ENCODE assay signal across 18 mouse cellular contexts in genomic region chr5:75955876-75956275, GRCm38 (mm10). TPM values are rescaled to one million over a fixed set of nuclear protein-coding genes. Genes with fewer than 3 reads are reported as not detected.
"Had no signal": no experiment of that assay in that cellular context is flagged by ENCODE, and none has a peak within 500 bp of the region (broad histone marks: within the 10 kb centered on the region; RNA-seq: fewer than 3 reads in every experiment).

No protein-coding gene starts in this region.

- H3K27ac ChIP-seq: midbrain, embryonic 10.5 days; midbrain, embryonic 12.5 days; neural tube, embryonic 13.5 days; neural tube, embryonic 15.5 days had no signal

- H3K36me3 ChIP-seq: midbrain, embryonic 12.5 days; neural tube, embryonic 13.5 days; neural tube, embryonic 15.5 days had no signal

- H3K27me3 ChIP-seq: neural tube, embryonic 13.5 days; neural tube, embryonic 15.5 days had no signal

- DNase-seq: lung, embryonic 14.5 days; lung, postnatal 10 days; lung, postnatal 4 days; midbrain, embryonic 14.5 days; retina, postnatal 1 day; right cerebral cortex, adult 18-20 months; right cerebral cortex, postnatal 25 days; right cerebral cortex, postnatal 4 days; spleen, adult 18-20 months; thymus, adult 18-20 months; thymus, postnatal 14 days; thymus, postnatal 36 days had no signal

- H3K4me3 ChIP-seq: midbrain, embryonic 10.5 days; midbrain, embryonic 12.5 days; myocyte; neural tube, embryonic 13.5 days; neural tube, embryonic 15.5 days had no signal

- H3K4me1 ChIP-seq: midbrain, embryonic 12.5 days; neural tube, embryonic 13.5 days; neural tube, embryonic 15.5 days had no signal

- H3K4me2 ChIP-seq: lung, embryonic 14.5 days; midbrain, embryonic 12.5 days; neural tube, embryonic 13.5 days; neural tube, embryonic 15.5 days had no signal

- H3K9me3 ChIP-seq: midbrain, embryonic 10.5 days; midbrain, embryonic 12.5 days; neural tube, embryonic 13.5 days; neural tube, embryonic 15.5 days had no signal

- H3K9ac ChIP-seq: lung, embryonic 14.5 days; midbrain, embryonic 12.5 days; neural tube, embryonic 13.5 days; neural tube, embryonic 15.5 days had no signal

- ATAC-seq: midbrain, embryonic 16.5 days had no signal

RNA-seq across cellular contexts. Expression of gene Kdr, which starts 22.4 kb away (rescaled TPM):
- polyA plus RNA-seq: myocyte had no signal
